Mouse (Mus musculus) gastrocnemius, postnatal 25 days (tissue): ENCODE measurements at regions not wholly inside any gene's neighbourhood (a gene's known extent, or its start where the extent isn't known, plus 50 kb on each side); places are given as distances from the start of the nearest gene placed in this dataset.

ENCODE experiments used
- DNase-seq: peaks from one replicate; pipeline ENCODE4 v3.0.0; 2022

- DNase-seq: no peak
Measured at GRCm38 (mm10) chr9:63850316-63850693, 92.5 kb upstream of the Smad3 start.

- no peak for DNase-seq
Measured at GRCm38 (mm10) chr9:63849564-63850315, 91.9 kb upstream of the Smad3 start.

- DNase-seq: no peak
Measured at GRCm38 (mm10) chr9:63843883-63844485, 86.2 kb upstream of the Smad3 start.

GRCm38 (mm10) chr9:63843431-63843830 lies 85.6 kb upstream of the Smad3 start:
- DNase-seq: no peak

- no peak for DNase-seq
Measured at GRCm38 (mm10) chr9:63841102-63841501, 83.3 kb upstream of the Smad3 start.

- DNase-seq: no peak
Measured at GRCm38 (mm10) chr9:63838996-63839772, 81.4 kb upstream of the Smad3 start.

- DNase-seq: no peak
Measured at GRCm38 (mm10) chr9:63837552-63837951, 79.8 kb upstream of the Smad3 start.

- no peak for DNase-seq
Measured at GRCm38 (mm10) chr9:63836565-63837284, 78.9 kb upstream of the Smad3 start.

- no peak for DNase-seq
Measured at GRCm38 (mm10) chr9:63836036-63836435, 78.2 kb upstream of the Smad3 start.

- DNase-seq: no peak
Measured at GRCm38 (mm10) chr9:63834416-63834815, 76.6 kb upstream of the Smad3 start.

- no peak for DNase-seq
Measured at GRCm38 (mm10) chr9:63818163-63818562, 60.4 kb upstream of the Smad3 start.

- DNase-seq: no peak
Measured at GRCm38 (mm10) chr9:63816540-63816939, 58.7 kb upstream of the Smad3 start.

GRCm38 (mm10) chr9:63809901-63810587 lies 52.2 kb upstream of the Smad3 start:
- no peak for DNase-seq
